Mouse (Mus musculus) lung, embryonic 14.5 days (tissue): ENCODE results near the gene Eef1akmt2. TPM values are rescaled to one million over a fixed set of nuclear protein-coding genes. Genes with fewer than 3 reads are reported as not detected.
A peak's percentile ranks its signal among the peaks of the same experiment; 100 is the strongest.

Source experiments
- ATAC-seq: fragments of 200-750 bp; cut with Nextera tagmentation; 2 replicates; pipeline ENCODE4 v1.8.0; 2017; ENCODE audit warnings: mild to moderate bottlenecking, moderate TSS enrichment, moderate library complexity; ENCODE audit not compliant: insufficient read depth
- DNase-seq: peaks from one replicate; pipeline ENCODE4 v3.0.0-alpha.2; 2015
- H3K27ac ChIP-seq: fragments of 300-500 bp; sonication (generic); 2 replicates; pipeline ENCODE4 v1.5.1; 2014; ENCODE audit warnings: low read depth, mild to moderate bottlenecking, moderate library complexity
- H3K27me3 ChIP-seq: fragments of 300-500 bp; sonication (generic); 2 replicates; pipeline ENCODE4 v1.6.1; 2014; ENCODE audit warnings: low read length, control low read depth; ENCODE audit not compliant: insufficient read depth
- H3K36me3 ChIP-seq: fragments of 300-500 bp; sonication (generic); 2 replicates; pipeline ENCODE4 v1.6.1; 2014; ENCODE audit warnings: control low read depth; ENCODE audit not compliant: insufficient read depth
- H3K4me1 ChIP-seq: fragments of 300-500 bp; sonication (generic); 2 replicates; pipeline ENCODE4 v1.6.1; 2014; ENCODE audit warnings: antibody characterized with exemption, control low read depth; ENCODE audit not compliant: insufficient read depth
- H3K4me2 ChIP-seq: fragments of 300-500 bp; sonication (generic); 2 replicates; pipeline ENCODE4 v1.6.1; 2014; ENCODE audit warnings: mild to moderate bottlenecking
- H3K4me3 ChIP-seq: fragments of 300-500 bp; sonication (generic); 2 replicates; pipeline ENCODE4 v1.5.1; 2014; ENCODE audit warnings: low read depth, low read length
- H3K9ac ChIP-seq: fragments of 300-500 bp; sonication (generic); 2 replicates; pipeline ENCODE4 v1.6.1; 2014
- H3K9me3 ChIP-seq: fragments of 300-500 bp; sonication (generic); 2 replicates; pipeline ENCODE4 v1.6.1; 2016; ENCODE audit warnings: low read depth, low read length, control low read depth
- CTCF ChIP-seq: IDR thresholded peaks from 2 replicates; pipeline ENCODE4 v1.5.1; 2016; ENCODE audit warnings: antibody characterized with exemption, low read depth
- WGBS: fragments of 180-500 bp; shearing (Covaris S2); extraction: QIAGEN DNeasy Blood & Tissue Kit; methylation state at CpG from one replicate; pipeline ENCODE4 v1.1.7; 2014; 5-methylcytosine and 5-hydroxymethylcytosine counted together
- polyA plus RNA-seq: library from polyadenylated mRNA; unstranded; fragments of >200 nt; fragmentation: Nextera tagmentation; extraction: Ambion mirVana; gene quantifications from 2 replicates; pipeline ENCODE4 v1.2.1, GENCODE M21; 2014

Eef1akmt2 gene
- polyA plus RNA-seq, 1 experiment from 2014 or later: 61.8 TPM

DNA sequence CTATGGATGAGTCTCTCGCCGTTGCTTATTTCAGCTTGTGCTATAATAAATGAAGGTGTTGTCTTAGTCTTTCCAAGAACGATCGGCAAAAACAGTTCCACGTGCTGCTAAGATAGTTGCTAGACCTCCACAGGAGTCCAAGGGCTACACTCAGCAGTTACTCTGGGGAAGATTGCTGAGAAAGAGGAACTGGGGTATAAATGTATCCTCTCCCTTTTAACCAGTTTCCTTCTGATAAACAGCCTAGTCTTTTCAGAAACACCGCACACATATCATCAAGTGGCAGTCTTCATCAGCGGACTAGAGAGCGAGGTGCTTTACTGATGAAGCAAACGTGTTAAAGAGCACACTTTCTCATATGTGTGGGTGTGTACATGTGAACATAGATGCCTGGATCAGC lies 13.8 kb upstream of the Eef1akmt2 start:
- Histone ChIP-seq H3K27me3 (no peaks in the 10 kb centered on the region), H3K4me2 (no peak overlapping the region), H3K4me1 (no peaks in the 10 kb centered on the region), H3K36me3 (peaks cover 57% of the 10 kb centered on the region), H3K9ac (no peak overlapping the region), H3K9me3 (no peaks in the 10 kb centered on the region), H3K4me3 (no peak overlapping the region), H3K27ac (no peak overlapping the region)
- no peak for DNase-seq
- no peak for ATAC-seq
- no peak for TF ChIP-seq CTCF
- WGBS: 92% methylated on average over 9 of the region's 9 CpGs

DNA sequence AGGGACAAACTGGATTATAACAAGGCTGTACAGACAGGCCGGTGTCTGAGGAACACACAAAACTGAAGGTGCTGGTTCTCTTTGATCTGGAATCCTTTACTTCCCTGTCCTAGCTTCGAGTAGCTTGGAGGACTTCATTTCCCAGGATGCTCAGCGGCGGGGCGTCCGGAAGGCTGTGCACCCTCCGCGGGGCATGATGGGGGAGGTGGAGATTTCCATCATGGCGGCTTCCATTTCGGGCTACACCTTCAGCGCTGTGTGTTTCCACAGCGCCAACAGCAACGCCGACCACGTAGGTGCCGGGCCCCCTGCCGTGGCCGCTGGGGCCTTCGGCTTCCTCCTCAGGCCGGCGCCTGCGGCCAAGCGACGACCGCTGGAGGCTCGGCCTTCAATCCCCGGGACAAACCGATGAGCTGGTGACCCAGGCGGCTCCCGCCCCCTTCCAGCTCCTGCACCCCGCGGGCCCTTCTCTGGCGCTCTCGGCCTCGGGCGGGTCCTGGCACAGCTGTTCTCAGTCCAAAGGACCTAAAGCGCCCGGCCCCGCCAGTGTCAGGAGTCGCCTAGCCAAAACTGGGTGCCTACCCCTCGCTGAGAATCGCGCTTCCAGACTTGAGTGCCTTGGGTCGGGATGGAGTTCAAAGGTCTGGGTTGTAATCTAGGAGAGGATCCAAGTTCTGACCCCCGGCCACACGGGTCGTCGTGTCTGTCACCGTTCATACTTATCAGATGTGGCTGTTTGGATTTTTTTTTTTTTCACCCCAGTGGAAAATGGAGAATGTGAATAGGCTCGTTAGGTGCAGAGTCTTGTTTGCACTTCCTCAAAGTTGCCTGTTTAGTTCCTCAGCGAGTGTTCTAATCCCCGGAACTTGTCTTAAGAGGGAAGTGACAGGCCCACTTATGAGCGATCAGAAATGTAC lies 6.8 kb upstream of the Eef1akmt2 start, which contains the start of gene Abraxas2:
Gene Abraxas2 (plus strand): TSS at position 184 of the 917 bp plus-strand sequence.
- TF ChIP-seq CTCF: no peak
- no peaks in the 10 kb centered on the region for H3K36me3 ChIP-seq
- H3K27ac ChIP-seq: peak within 1 kb of the TSS; percentile 71
- peak within 1 kb of the TSS; percentile 88 for H3K9ac ChIP-seq
- peak within 1 kb of the TSS; percentile 80 for H3K4me2 ChIP-seq
- under 1% methylated on average over 53 of the region's 53 CpGs for WGBS
- ATAC-seq: peak; percentile 96
- peak within 1 kb of the TSS; percentile 95 for H3K4me3 ChIP-seq
- DNase-seq: peak; percentile 95
- H3K9me3 ChIP-seq: no peaks in the 10 kb centered on the region
- H3K27me3 ChIP-seq: no peaks in the 10 kb centered on the region
- H3K4me1 ChIP-seq: no peaks in the 10 kb centered on the region; the same call in 1 of the 2 replicates

DNA sequence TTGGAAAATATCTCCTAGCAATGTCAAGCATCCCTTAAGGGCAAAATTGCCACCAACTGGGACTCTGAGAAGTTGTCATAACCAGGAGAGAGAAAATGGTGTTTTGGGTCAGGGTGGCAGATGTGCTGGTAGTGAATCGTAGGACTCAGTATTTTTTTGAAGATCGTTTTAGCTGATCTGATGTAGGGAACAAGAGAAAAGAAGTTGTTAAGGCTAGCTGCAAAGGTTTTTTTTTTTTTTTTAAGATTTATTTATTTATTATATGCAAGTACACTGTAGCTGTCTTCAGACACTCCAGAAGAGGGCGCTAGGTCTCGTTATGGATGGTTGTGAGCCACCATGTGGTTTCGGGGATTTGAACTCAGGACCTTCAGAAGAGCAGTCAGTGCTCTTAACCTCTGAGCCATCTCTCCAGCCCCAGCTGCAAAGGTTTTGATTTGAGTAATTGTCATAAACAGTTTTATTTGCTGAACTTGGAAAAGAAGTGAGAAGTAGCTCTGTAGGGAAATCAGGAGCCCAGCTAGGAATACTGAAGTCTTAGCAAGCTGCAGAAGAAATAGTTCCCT lies 5.7 kb upstream of the Eef1akmt2 start:
- WGBS: 63% methylated on average over 5 of the region's 5 CpGs

DNA sequence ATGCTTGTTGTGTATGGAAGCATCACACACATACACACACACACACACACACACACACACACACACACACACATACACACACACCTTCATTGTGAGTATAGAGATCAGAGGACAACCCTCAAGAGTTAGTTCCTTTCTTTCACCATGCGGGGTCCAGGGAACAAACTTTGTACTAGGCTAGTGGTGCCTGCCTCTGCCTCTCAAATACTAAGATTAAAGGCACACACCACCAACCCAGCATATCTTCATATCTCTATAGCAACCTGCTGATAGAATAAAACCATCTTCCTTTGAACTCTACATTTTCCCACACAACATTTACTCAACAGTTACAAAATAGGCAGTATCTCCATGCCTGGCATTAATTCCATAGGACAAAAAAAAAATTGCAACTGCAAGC lies 3.6 kb upstream of the Eef1akmt2 start:
- peaks cover 3% of the 10 kb centered on the region; the same call in 1 of the 2 replicates for H3K4me1 ChIP-seq
- no peak overlapping the region for H3K4me3 ChIP-seq
- TF ChIP-seq CTCF: no peak
- no peak overlapping the region for H3K4me2 ChIP-seq
- DNase-seq (no peak), ATAC-seq (no peak)
- 76% methylated on average over 1 of the region's 1 CpGs for WGBS
- H3K27ac ChIP-seq: no peak overlapping the region
- no peak overlapping the region for H3K9ac ChIP-seq
- H3K9me3 ChIP-seq: no peaks in the 10 kb centered on the region
- no peaks in the 10 kb centered on the region for H3K36me3 ChIP-seq
- no peaks in the 10 kb centered on the region for H3K27me3 ChIP-seq

More for the DNA sequence above, 5.7 kb upstream of the Eef1akmt2 start:
- no peak overlapping the region for H3K27ac ChIP-seq
- no peaks in the 10 kb centered on the region for H3K36me3 ChIP-seq
- no peaks in the 10 kb centered on the region; the same call in 1 of the 2 replicates for H3K4me1 ChIP-seq
- no peak for TF ChIP-seq CTCF
- H3K27me3 ChIP-seq: no peaks in the 10 kb centered on the region
- H3K4me2 ChIP-seq: no peak overlapping the region
- DNase-seq (no peak), ATAC-seq (no peak)
- H3K4me3 ChIP-seq: no peak overlapping the region
- H3K9me3 ChIP-seq: no peaks in the 10 kb centered on the region
- H3K9ac ChIP-seq: no peak overlapping the region

DNA sequence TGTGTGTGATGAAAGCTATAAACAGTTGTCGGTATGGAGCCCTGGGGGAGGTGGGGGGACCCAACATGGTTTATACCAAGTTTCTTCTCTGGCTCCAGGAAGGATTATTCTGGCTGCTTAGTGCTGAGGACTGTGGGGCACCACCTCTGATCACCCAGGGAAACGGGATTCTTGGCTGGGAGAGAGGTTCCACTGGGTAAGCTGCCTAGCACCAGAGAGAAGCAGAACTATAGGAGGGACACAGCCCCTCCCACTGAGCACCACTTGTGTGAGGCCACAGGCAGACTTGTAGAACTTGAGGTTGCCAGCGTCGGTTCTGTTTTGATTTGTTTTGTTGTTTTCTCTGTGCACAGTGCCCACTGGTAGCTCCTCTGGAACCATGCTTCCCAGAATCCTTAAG lies 1.5 kb upstream of the Eef1akmt2 start:
- no peak overlapping the region for H3K4me2 ChIP-seq
- H3K27me3 ChIP-seq: no peaks in the 10 kb centered on the region
- no peak overlapping the region for H3K27ac ChIP-seq
- ATAC-seq (no peak), DNase-seq (no peak)
- no peaks in the 10 kb centered on the region for H3K9me3 ChIP-seq
- 66% methylated on average over 4 of the region's 4 CpGs for WGBS
- no peak overlapping the region for H3K9ac ChIP-seq
- H3K36me3 ChIP-seq: peaks cover 16% of the 10 kb centered on the region
- H3K4me1 ChIP-seq: 0 out of 2 replicates have a peak, but pooled peaks cover 3% of the 10 kb centered on the region
- no peak for TF ChIP-seq CTCF
- no peak overlapping the region for H3K4me3 ChIP-seq

DNA sequence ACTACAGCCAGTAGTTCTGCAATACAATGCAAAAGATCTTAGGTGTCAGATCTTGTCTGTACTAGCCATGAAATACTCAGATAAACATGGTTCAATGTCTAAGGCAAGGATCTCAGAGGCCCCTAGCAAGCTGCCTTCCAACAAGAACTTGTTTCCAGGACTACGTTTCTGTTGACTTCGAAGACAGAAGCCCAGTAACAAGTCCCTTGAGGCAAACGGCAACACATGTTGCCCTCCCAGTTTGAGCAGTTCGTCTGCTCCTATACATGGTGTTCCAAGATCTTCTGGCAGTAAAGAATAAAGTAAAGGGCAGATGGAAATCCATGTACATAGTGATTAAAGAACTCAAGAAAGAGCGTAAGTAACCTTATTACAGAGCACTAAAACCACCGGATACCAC lies 888 bp upstream of the Eef1akmt2 start:
- Histone ChIP-seq H3K4me1 (0 out of 2 replicates have a peak, but pooled peaks cover 3% of the 10 kb centered on the region), H3K27ac (no peak overlapping the region), H3K9me3 (no peaks in the 10 kb centered on the region), H3K27me3 (no peaks in the 10 kb centered on the region), H3K4me2 (no peak overlapping the region), H3K36me3 (peaks cover 22% of the 10 kb centered on the region), H3K4me3 (no peak overlapping the region), H3K9ac (no peak overlapping the region)
- TF ChIP-seq CTCF: no peak
- WGBS: 87% methylated on average over 6 of the region's 6 CpGs
- ATAC-seq (no peak), DNase-seq (no peak)

DNA sequence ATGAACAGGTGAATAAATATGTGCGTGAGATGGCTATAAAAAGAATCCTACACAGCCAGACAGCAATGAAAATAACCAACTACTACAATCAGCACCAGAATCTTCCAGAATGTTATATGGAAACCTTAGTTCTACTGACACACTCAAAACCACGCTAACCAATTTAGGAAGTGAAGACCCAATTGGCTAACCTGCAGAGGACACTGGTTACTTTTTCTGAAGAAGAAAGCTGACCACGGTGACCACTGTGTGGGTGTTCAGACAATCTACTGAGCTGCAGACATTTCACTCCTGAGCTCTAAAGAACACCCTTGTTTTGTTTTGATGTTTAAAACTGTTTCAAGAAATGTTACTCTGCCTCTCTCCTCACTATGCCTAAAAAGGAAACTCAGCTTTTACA lies 9.3 kb downstream of the Eef1akmt2 start:
- Histone ChIP-seq H3K36me3 (peaks cover 47% of the 10 kb centered on the region), H3K4me2 (no peak overlapping the region)

More for the DNA sequence above, 9.3 kb downstream of the Eef1akmt2 start:
- Histone ChIP-seq H3K9me3 (no peaks in the 10 kb centered on the region), H3K4me1 (no peaks in the 10 kb centered on the region), H3K27ac (no peak overlapping the region), H3K4me3 (no peak overlapping the region), H3K27me3 (no peaks in the 10 kb centered on the region), H3K9ac (no peak overlapping the region)
- no peak for DNase-seq
- no peak for TF ChIP-seq CTCF
- WGBS: 93% methylated on average over 3 of the region's 3 CpGs
- no peak for ATAC-seq
